Mouse (Mus musculus) hindbrain, embryonic 16.5 days (tissue): ENCODE measurements around the gene Cdx2. TPM values are rescaled to one million over a fixed set of nuclear protein-coding genes. Genes with fewer than 3 reads are reported as not detected.

Experiments
- ATAC-seq: fragments of 200-750 bp; cut with Nextera tagmentation; 2 replicates; pipeline ENCODE4 v1.8.0; 2017; ENCODE audit warnings: moderate TSS enrichment, moderate library complexity
- H3K27ac ChIP-seq: fragments of 300-500 bp; sonication (generic); 2 replicates; pipeline ENCODE4 v1.5.1; 2014; ENCODE audit warnings: low read depth, mild to moderate bottlenecking, control low read depth, low read length, moderate library complexity
- H3K27me3 ChIP-seq: fragments of 300-500 bp; sonication (generic); replicated peaks from 2 replicates; pipeline ENCODE4 v1.6.1; 2014; ENCODE audit warnings: low read length; ENCODE audit not compliant: control insufficient read depth, insufficient read depth
- H3K36me3 ChIP-seq: fragments of 300-500 bp; sonication (generic); 2 replicates; pipeline ENCODE4 v1.6.1; 2014; ENCODE audit warnings: mild to moderate bottlenecking, low read length, moderate library complexity, mixed read lengths; ENCODE audit not compliant: control insufficient read depth, insufficient read depth
- H3K4me1 ChIP-seq: fragments of 300-500 bp; sonication (generic); 2 replicates; pipeline ENCODE4 v1.6.1; 2014; ENCODE audit warnings: low read depth, low read length; ENCODE audit not compliant: control insufficient read depth, insufficient read depth
- H3K4me2 ChIP-seq: fragments of 300-500 bp; sonication (generic); 2 replicates; pipeline ENCODE4 v1.6.1; 2014; ENCODE audit warnings: mild to moderate bottlenecking, low read length, control low read depth, moderate library complexity
- H3K4me3 ChIP-seq: fragments of 300-500 bp; sonication (generic); 2 replicates; pipeline ENCODE4 v1.5.1; 2014; ENCODE audit warnings: mild to moderate bottlenecking, low read length, control low read depth, moderate library complexity
- H3K9ac ChIP-seq: fragments of 300-500 bp; sonication (generic); 2 replicates; pipeline ENCODE4 v1.6.1; 2014; ENCODE audit warnings: low read depth, mild to moderate bottlenecking, control low read depth, low read length, moderate library complexity
- H3K9me3 ChIP-seq: fragments of 300-500 bp; sonication (generic); 2 replicates; pipeline ENCODE4 v1.6.1; 2014; ENCODE audit warnings: mild to moderate bottlenecking, low read length, moderate library complexity; ENCODE audit not compliant: control insufficient read depth
- WGBS: fragments of 180-500 bp; shearing (Covaris S2); extraction: QIAGEN DNeasy Blood & Tissue Kit; methylation state at CpG from one replicate; pipeline ENCODE4 v1.1.7; 2014; 5-methylcytosine and 5-hydroxymethylcytosine counted together
- polyA plus RNA-seq: library from polyadenylated mRNA; unstranded; fragments of >200 nt; fragmentation: Nextera tagmentation; extraction: Ambion mirVana; gene quantifications from 2 replicates; pipeline ENCODE4 v1.2.1, GENCODE M21; 2015

The Cdx2 gene
- polyA plus RNA-seq, 1 experiment from 2014 or later = not detected

DNA sequence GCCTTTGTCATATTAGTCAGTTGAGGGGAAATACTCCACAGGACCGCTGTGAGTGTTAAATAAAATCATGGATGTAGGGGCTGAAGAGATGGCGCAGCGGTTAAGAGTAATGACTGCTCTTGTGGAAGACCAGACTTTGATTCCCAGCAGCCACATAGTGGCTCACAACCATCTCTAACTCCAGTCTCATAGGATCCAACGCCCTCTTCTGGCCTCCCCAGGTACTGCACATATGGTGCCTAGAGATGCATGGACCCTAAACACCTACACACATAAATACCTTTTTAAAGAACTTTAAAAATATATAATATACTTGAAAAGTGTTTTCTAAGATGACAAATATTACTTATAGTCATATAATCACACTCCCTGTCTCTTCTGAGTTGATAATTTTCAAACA, 22.7 kb downstream of the Cdx2 start:
- no peak overlapping the region for H3K4me2 ChIP-seq
- no peaks in the 10 kb centered on the region for H3K36me3 ChIP-seq
- H3K4me1 ChIP-seq = no peaks in the 10 kb centered on the region
- peaks cover 30% of the 10 kb centered on the region for H3K27me3 ChIP-seq
- no peaks in the 10 kb centered on the region for H3K9me3 ChIP-seq
- no peak overlapping the region for H3K4me3 ChIP-seq
- H3K27ac ChIP-seq = no peak overlapping the region
- 76% methylated on average over 4 of the region's 4 CpGs for WGBS
- H3K9ac ChIP-seq = no peak overlapping the region
- no peak for ATAC-seq

- H3K4me3 ChIP-seq = no peak overlapping the region
- 2% methylated on average over 13 of the region's 13 CpGs for WGBS
- H3K4me1 ChIP-seq = no peaks in the 10 kb centered on the region
- H3K27me3 ChIP-seq = peaks cover 73% of the 10 kb centered on the region
- H3K9me3 ChIP-seq = peaks cover 3% of the 10 kb centered on the region
- H3K27ac ChIP-seq = no peak overlapping the region
- no peak overlapping the region for H3K9ac ChIP-seq
- no peak overlapping the region for H3K4me2 ChIP-seq
- ATAC-seq = no peak
- H3K36me3 ChIP-seq = no peaks in the 10 kb centered on the region
Observed at GRCm38 (mm10) chr5:147277547-147277925, 29.5 kb downstream of the Cdx2 start.

DNA sequence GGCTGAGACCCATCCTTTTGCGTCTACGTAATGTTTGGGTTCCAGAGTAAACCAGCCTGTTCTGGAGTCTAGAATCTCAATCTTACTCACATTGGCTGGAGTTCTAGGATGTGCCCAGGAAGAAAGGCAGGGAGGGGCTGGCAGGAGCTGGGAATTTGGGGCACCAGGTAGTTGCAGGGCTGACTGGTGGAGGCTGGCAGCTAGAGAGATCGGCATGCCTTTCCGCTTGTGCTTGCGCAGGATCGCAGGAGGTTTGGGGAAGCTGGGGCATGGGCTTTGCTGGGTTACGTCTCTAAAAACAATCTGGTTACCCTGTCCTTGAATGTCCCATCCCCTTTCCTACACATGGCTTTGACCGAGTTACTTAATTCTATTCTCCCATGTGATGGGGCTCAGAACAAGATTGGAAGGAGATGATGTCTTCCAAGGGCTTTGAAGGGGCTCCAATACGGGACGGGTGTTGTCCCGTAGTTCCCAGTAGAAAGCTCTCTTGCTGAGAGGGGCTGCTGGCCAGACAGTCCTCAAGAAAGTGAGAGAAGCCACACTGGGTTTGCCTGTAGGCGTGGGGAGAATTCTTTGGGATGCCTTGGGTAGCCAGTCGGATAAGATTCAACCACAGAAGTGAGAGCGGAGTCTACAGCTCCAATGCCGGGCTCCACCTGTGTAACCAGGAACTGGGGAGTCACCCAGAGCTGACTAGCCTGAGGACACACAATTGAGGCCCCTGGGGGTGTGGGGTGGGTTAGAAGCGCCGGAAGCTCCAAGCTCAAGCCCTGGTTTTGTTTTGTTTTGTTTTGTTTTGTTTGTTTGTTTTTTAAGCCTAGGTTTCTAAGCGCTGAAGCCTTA, 30.1 kb downstream of the Cdx2 start:
- H3K27ac ChIP-seq = no peak overlapping the region
- ATAC-seq = no peak
- H3K4me2 ChIP-seq = no peak overlapping the region
- no peaks in the 10 kb centered on the region for H3K36me3 ChIP-seq
- H3K9me3 ChIP-seq = peaks cover 3% of the 10 kb centered on the region
- H3K27me3 ChIP-seq = peaks cover 75% of the 10 kb centered on the region
- H3K4me1 ChIP-seq = no peaks in the 10 kb centered on the region
- no peak overlapping the region for H3K4me3 ChIP-seq
- H3K9ac ChIP-seq = no peak overlapping the region
- WGBS = under 1% methylated on average over 18 of the region's 18 CpGs

GRCm38 (mm10) chr5:147275761-147276160, 31.3 kb downstream of the Cdx2 start:
- H3K4me1 ChIP-seq = no peaks in the 10 kb centered on the region
- WGBS = 19% methylated on average over 3 of the region's 3 CpGs
- H3K27ac ChIP-seq = no peak overlapping the region
- no peak for ATAC-seq
- no peak overlapping the region for H3K4me2 ChIP-seq
- no peaks in the 10 kb centered on the region for H3K36me3 ChIP-seq
- H3K9me3 ChIP-seq = peaks cover 3% of the 10 kb centered on the region
- H3K27me3 ChIP-seq = peaks cover 79% of the 10 kb centered on the region
- no peak overlapping the region for H3K4me3 ChIP-seq
- no peak overlapping the region for H3K9ac ChIP-seq

DNA sequence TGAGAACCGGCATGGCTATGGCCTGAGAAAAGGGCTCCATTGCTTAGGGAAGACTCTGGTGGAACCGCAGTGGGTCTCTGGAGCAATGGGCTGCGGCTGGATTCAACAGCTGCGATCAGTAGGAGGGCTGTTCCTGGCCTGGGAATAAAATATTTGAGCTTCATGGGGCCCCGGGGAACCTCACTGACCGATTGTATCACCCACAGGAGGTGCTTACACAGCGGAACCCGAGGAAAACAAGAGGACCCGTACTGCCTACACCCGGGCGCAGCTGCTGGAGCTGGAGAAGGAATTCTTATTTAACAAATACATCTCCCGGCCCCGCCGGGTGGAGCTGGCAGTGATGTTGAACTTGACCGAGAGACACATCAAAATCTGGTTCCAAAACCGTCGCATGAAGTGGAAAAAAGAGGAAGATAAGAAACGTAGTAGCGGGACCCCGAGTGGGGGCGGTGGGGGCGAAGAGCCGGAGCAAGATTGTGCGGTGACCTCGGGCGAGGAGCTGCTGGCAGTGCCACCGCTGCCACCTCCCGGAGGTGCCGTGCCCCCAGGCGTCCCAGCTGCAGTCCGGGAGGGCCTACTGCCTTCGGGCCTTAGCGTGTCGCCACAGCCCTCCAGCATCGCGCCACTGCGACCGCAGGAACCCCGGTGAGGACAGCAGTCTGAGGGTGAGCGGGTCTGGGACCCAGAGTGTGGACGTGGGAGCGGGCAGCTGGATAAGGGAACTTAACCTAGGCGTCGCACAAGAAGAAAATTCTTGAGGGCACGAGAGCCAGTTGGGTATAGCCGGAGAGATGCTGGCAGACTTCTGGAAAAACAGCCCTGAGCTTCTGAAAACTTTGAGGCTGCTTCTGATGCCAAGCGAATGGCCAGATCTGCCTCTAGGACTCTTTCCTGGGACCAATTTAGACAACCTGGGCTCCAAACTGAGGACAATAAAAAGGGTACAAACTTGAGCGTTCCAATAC, 32.6 kb downstream of the Cdx2 start:
- WGBS = under 1% methylated on average over 48 of the region's 48 CpGs
- H3K4me3 ChIP-seq = no peak overlapping the region
- no peaks in the 10 kb centered on the region for H3K4me1 ChIP-seq
- peaks cover 3% of the 10 kb centered on the region for H3K9me3 ChIP-seq
- no peak for ATAC-seq
- H3K27ac ChIP-seq = no peak overlapping the region
- H3K4me2 ChIP-seq = no peak overlapping the region
- H3K27me3 ChIP-seq = peaks cover 77% of the 10 kb centered on the region
- H3K36me3 ChIP-seq = no peaks in the 10 kb centered on the region
- H3K9ac ChIP-seq = no peak overlapping the region

DNA sequence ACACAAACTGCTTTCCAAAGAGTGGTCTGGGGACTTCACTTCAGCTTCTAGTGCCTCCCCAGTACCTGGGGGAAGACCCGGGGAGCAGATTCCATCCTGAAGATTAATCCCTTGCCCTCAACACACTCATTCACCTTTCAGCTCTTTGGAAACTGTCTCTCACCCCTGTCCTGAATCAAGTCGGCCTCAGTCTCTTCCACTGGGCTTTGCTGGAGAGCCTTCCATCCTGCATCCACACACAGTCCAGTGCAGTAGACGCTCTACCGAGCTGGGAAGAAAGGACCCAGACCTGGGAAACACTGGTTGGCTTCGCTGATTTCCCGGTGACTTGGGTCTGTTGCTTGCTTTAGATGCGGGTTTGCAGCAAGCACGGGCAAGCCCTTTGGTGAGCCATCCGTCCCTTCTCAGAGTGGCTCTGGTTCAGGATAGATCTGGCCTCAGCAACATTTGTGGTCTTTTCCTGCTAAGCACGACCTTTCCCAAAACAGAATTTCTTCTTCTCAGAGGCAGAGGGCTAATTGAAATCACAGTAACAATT, 34.2 kb downstream of the Cdx2 start:
- ATAC-seq = no peak
- H3K9ac ChIP-seq = no peak overlapping the region

DNA sequence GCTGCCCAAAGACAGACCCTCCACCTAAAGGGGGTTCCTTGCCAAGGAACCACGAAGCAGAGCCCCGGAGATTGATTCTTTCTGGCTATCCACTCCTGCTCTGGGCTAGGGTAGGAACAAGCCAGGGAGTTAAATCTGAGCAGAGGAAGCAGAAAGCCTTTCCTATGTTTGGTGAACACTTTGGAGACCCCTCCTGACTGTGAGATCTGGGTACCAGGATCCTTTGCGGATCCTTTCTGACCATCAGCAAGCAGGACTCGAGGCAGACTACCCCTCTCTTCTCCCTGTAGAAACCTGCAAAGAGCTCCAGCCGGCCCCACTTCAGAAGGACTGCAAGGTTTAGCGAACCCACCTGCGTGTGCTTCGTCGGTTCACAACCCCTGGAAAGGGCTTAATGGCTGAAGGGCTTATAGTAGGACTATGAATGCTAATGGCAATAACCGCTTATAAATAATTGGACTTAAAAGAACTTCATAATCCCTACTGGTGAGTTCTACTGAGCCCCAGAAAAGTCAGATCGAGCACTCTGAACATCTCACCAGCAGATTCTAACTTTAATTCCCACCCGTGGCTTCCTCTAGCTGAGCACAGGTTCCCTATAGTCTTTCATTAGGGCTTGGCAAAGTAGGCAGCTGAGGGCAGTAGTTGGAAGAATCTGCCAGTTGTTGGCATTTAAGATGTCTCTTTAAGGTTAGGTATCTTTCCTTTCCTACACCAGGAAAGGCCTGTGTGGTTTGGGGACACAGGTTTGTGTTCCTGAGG, 34.8 kb downstream of the Cdx2 start:
- H3K36me3 ChIP-seq = no peaks in the 10 kb centered on the region
- H3K4me2 ChIP-seq = no peak overlapping the region
- no peaks in the 10 kb centered on the region for H3K4me1 ChIP-seq
- no peak overlapping the region for H3K27ac ChIP-seq
- peaks cover 73% of the 10 kb centered on the region for H3K27me3 ChIP-seq
- WGBS = 6% methylated on average over 12 of the region's 12 CpGs
- H3K9ac ChIP-seq = no peak overlapping the region
- no peak overlapping the region for H3K4me3 ChIP-seq
- H3K9me3 ChIP-seq = peaks cover 3% of the 10 kb centered on the region
- no peak for ATAC-seq

More for the DNA sequence above, 34.2 kb downstream of the Cdx2 start:
- 2% methylated on average over 10 of the region's 10 CpGs for WGBS
- Histone ChIP-seq H3K36me3 (no peaks in the 10 kb centered on the region), H3K9me3 (peaks cover 3% of the 10 kb centered on the region), H3K4me3 (no peak overlapping the region), H3K27me3 (peaks cover 73% of the 10 kb centered on the region), H3K27ac (no peak overlapping the region), H3K4me1 (no peaks in the 10 kb centered on the region), H3K4me2 (no peak overlapping the region)

DNA sequence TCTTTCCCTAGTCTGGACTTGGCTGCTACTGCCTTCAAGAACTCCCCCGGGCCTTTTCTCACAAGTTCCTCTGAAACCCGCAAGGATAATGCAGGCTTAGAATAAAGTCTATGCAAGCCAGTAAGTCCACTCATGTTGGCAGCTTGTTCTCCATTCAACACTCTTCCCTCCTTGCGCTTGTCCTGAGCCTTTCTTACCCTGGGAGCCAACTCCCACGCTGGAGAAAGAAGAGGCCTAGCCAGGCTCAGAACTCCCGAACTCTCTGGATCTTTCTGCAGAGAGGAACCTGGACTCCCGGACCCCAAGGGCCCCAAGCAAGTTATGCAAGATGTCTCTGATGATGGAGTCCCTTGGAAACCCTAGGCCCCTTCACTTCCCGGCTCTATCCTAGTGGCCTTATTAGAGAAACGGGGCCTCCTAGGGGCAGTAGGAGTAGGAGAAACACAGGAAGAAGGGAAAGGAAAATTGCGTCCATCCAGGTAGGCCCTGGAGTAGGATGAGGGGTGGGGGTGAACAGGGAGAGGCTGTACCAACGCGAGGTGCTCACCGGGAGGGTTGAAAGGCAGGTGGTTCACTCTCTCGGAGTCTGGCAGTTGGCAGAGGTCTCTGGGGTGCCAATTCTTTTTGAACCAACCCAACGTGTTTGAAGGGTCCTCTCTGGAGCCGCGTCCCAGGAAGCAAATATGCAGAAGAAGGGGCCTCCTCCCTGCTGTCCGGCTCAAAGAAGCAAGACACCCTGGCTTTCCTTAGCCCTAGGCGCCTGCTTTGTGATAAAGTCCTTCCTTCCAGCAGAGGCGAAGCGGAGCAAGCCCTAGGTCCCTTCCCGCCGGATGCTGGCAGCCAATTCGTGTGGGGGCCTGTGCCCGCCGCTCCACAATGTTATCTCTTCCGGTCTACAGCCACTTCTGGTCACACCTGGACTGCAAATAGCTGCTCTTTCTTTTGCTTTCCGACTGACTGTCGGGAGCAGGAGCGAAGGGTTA, 36.1 kb downstream of the Cdx2 start:
- Histone ChIP-seq H3K9me3 (peaks cover 3% of the 10 kb centered on the region), H3K4me3 (no peak overlapping the region), H3K36me3 (no peaks in the 10 kb centered on the region), H3K4me1 (no peaks in the 10 kb centered on the region), H3K27ac (no peak overlapping the region), H3K27me3 (peaks cover 73% of the 10 kb centered on the region), H3K4me2 (no peak overlapping the region), H3K9ac (no peak overlapping the region)
- ATAC-seq = no peak
- WGBS = 2% methylated on average over 28 of the region's 29 CpGs
